ENCODE assay signal across 8 mouse cellular contexts in the genomic region with DNA sequence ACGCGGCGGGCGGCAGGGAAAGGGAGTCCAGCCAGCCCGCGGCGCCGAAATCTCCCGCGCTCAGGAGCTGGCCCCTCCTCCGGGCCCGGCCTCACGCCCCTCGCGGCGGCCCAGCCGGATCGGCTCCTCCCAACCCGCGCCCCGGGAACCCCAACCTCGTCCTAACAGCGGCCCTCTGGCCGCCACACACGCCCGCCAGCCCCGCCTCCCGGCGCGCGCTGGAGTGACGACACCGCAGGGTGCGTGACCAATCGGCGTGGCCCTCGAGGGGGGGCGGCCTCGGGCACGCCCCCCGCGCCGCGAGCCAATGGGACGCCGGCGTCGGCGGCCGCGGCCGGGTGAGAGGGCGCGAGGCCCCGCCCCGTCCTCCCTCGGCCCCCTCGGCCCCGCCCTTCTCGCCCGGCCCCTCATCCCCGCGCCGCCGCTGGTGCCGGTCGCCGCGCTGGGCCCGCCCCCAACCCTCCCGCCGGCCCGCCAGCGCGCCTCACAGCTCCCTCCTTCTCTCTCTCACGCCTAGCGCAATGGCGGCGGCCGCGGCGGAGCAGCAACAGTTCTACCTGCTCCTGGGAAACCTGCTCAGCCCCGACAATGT. TPM values are rescaled to one million over a fixed set of nuclear protein-coding genes. Genes with fewer than 3 reads are reported as not detected.
DNase-seq lines count a peak whose midpoint lies in the region; ATAC-seq and TF ChIP-seq lines count a peak whose summit lies in the region.

A gene (plus strand): TSS at position 492 of the 592 bp plus-strand sequence.

- no peaks in the 10 kb centered on the region for H3K36me3 ChIP-seq in embryonic facial prominence, embryonic 13.5 days
- peaks cover 3% of the 10 kb centered on the region; the same call in 1 of the 2 replicates for H3K36me3 ChIP-seq in heart, adult 2 months (ENCODE audit: control insufficient read depth, insufficient read depth, low read length)
- no peaks in the 10 kb centered on the region for H3K36me3 ChIP-seq in limb, embryonic 13.5 days
- no peaks in the 10 kb centered on the region for H3K36me3 ChIP-seq in midbrain, embryonic 16.5 days (ENCODE audit: control insufficient read depth, insufficient read depth, low read length)

- no peak for TF ChIP-seq EP300 in heart, adult 2 months (IDR thresholded peaks at IDR 0.05; ENCODE audit: insufficient read depth, low read depth, low read length)

- peak; percentile 96 for ATAC-seq in embryonic facial prominence, embryonic 13.5 days (ENCODE audit: insufficient number of reproducible peaks, insufficient read depth, low FRiP score, low TSS enrichment, low read depth)
- peak; percentile 97 for ATAC-seq in limb, embryonic 13.5 days (ENCODE audit: low FRiP score, low read depth)
- peak; percentile 95 for ATAC-seq in midbrain, embryonic 16.5 days

- H3K4me3 ChIP-seq in embryonic facial prominence, embryonic 13.5 days = peak within 1 kb of the TSS; percentile 86
- peak within 1 kb of the TSS; percentile 67 for H3K4me3 ChIP-seq in heart, adult 2 months
- peak within 1 kb of the TSS; percentile 87 for H3K4me3 ChIP-seq in limb, embryonic 13.5 days
- peak within 1 kb of the TSS; percentile 90 for H3K4me3 ChIP-seq in midbrain, embryonic 16.5 days (ENCODE audit: low read depth, low read length)

- peaks cover 14% of the 10 kb centered on the region for H3K4me1 ChIP-seq in embryonic facial prominence, embryonic 13.5 days
- peaks cover 4% of the 10 kb centered on the region; the same call in 1 of the 2 replicates for H3K4me1 ChIP-seq in heart, adult 2 months (ENCODE audit: control insufficient read depth, insufficient read depth, low read length)
- H3K4me1 ChIP-seq in limb, embryonic 13.5 days = peaks cover 14% of the 10 kb centered on the region
- H3K4me1 ChIP-seq in midbrain, embryonic 16.5 days (ENCODE audit: control insufficient read depth, insufficient read depth, low read length) = peaks cover 16% of the 10 kb centered on the region

- H3K9me3 ChIP-seq in embryonic facial prominence, embryonic 13.5 days = no peaks in the 10 kb centered on the region
- no peaks in the 10 kb centered on the region for H3K9me3 ChIP-seq in limb, embryonic 13.5 days
- H3K9me3 ChIP-seq in midbrain, embryonic 16.5 days (replicated peaks; ENCODE audit: control insufficient read depth, low read length, poor library complexity, severe bottlenecking) = no peaks in the 10 kb centered on the region

- intact Hi-C loops in heart, adult 2 months (cut with DNase I) = loop anchor here (2.0 to 5.0 kb wide), 3 partner anchors 64 to 466 kb away; no protein-coding TSS in a partner anchor

- no peak for TF ChIP-seq CTCF in heart, adult 2 months (IDR thresholded peaks at IDR 0.05)

- H3K27ac ChIP-seq in embryonic facial prominence, embryonic 13.5 days = peak within 1 kb of the TSS; percentile 83
- peak within 1 kb of the TSS; percentile 77 for H3K27ac ChIP-seq in heart, adult 2 months
- H3K27ac ChIP-seq in limb, embryonic 13.5 days = peak within 1 kb of the TSS; percentile 87
- peak within 1 kb of the TSS; percentile 89 for H3K27ac ChIP-seq in midbrain, embryonic 16.5 days (ENCODE audit: low read length)

- H3K79me2 ChIP-seq in heart, adult 2 months (replicated peaks; ENCODE audit: control insufficient read depth, insufficient read depth, low read length) = no peaks in the 10 kb centered on the region

- H3K4me2 ChIP-seq in embryonic facial prominence, embryonic 13.5 days = peak within 1 kb of the TSS; percentile 92
- peak within 1 kb of the TSS; percentile 93 for H3K4me2 ChIP-seq in limb, embryonic 13.5 days (replicated peaks)
- peak within 1 kb of the TSS; percentile 92 for H3K4me2 ChIP-seq in midbrain, embryonic 16.5 days (ENCODE audit: low read length)

- under 1% methylated on average over 55 of the region's 83 CpGs for WGBS in embryonic facial prominence, embryonic 13.5 days
- WGBS in heart, adult 2 months = under 1% methylated on average over 64 of the region's 83 CpGs
- under 1% methylated on average over 68 of the region's 83 CpGs for WGBS in limb, embryonic 13.5 days
- WGBS in midbrain, embryonic 16.5 days = 0% methylated on average over 33 of the region's 83 CpGs

- TF ChIP-seq POLR2A in heart, adult 2 months (IDR thresholded peaks at IDR 0.05; ENCODE audit: insufficient read depth, low read depth, low read length) = peak; percentile 20; the same call in 1 of the 2 replicates

- no peaks in the 10 kb centered on the region for H3K27me3 ChIP-seq in embryonic facial prominence, embryonic 13.5 days
- no peaks in the 10 kb centered on the region for H3K27me3 ChIP-seq in heart, adult 2 months (ENCODE audit: control insufficient read depth, insufficient read depth, low read length)
- no peaks in the 10 kb centered on the region for H3K27me3 ChIP-seq in limb, embryonic 13.5 days
- no peaks in the 10 kb centered on the region for H3K27me3 ChIP-seq in midbrain, embryonic 16.5 days (ENCODE audit: control insufficient read depth, insufficient read depth, low read depth, low read length)

- peak within 1 kb of the TSS; percentile 83 for H3K9ac ChIP-seq in embryonic facial prominence, embryonic 13.5 days
- peak within 1 kb of the TSS; percentile 79 for H3K9ac ChIP-seq in heart, adult 2 months (ENCODE audit: low read depth, low read length)
- H3K9ac ChIP-seq in limb, embryonic 13.5 days = peak within 1 kb of the TSS; percentile 89
- H3K9ac ChIP-seq in midbrain, embryonic 16.5 days (ENCODE audit: low read depth, low read length) = peak within 1 kb of the TSS; percentile 95

- DNase-seq in 3134 (ENCODE audit: extremely low read depth, insufficient read length, low spot score) = peak; percentile 93
- peak; percentile 97 to 98 for DNase-seq in adrenal gland, postnatal 36 days
- peak; percentile 97 to 98 for DNase-seq in heart, adult 2 months
- DNase-seq in kidney, adult 8-10 months = peak; percentile 95 to 96
- peak; percentile 93 to 96 for DNase-seq in spleen, postnatal 10 days (ENCODE audit: low spot score in 2 of 2)

RNA-seq across cellular contexts. Expression of the gene that starts here (rescaled TPM):
- total RNA-seq in adrenal gland, postnatal 36 days (2021) = 10 to 100 TPM; 80.4 to 88.0 TPM
- polyA plus RNA-seq in embryonic facial prominence, embryonic 13.5 days (2015; fragmentation: Nextera tagmentation; extraction: Ambion mirVana) = 83.7 and 86.2 TPM in 2 replicates
- 100 to 1,000 TPM in 1 of 2 experiments, 10 to 100 TPM in 1; 98.0 to 119 TPM for total RNA-seq in heart, adult 2 months (2021)
- polyA plus RNA-seq in heart, adult 2 months (2012; rRNA removed) = 35.5 and 74.4 TPM in 2 replicates
- 84.7 and 90.0 TPM in 2 replicates for polyA plus RNA-seq in limb, embryonic 13.5 days (2015; fragmentation: Nextera tagmentation; extraction: Ambion mirVana)
- 54.9 and 61.5 TPM in 2 replicates for polyA plus RNA-seq in midbrain, embryonic 16.5 days (2015; fragmentation: Nextera tagmentation; extraction: Ambion mirVana)

Comparison
In these comparisons a context has a peak if more than half of its experiments do, and no peak if none do; other contexts are left out.
1. Peak in every context shown above with its lines: DNase-seq, ATAC-seq, H3K4me3 ChIP-seq and H3K27ac ChIP-seq.